Mouse (Mus musculus) c-Kit-positive CD71-negative TER-119-negative erythroid progenitor cells, embryonic 14.5 days (primary cell): ENCODE measurements around the gene Zfp382.
A peak's percentile ranks its signal among the peaks of the same experiment; 100 is the strongest.
"Not testable (repeated sequence)": the region's sequence is repeated elsewhere in the genome, so short reads cannot be mapped to it uniquely, and the experiment has no call there.

Experiments used
- DNase-seq: peaks from one replicate; pipeline ENCODE4 v3.0.0-alpha.2; 2013; ENCODE audit warnings: low read depth

Zfp382 gene

DNA sequence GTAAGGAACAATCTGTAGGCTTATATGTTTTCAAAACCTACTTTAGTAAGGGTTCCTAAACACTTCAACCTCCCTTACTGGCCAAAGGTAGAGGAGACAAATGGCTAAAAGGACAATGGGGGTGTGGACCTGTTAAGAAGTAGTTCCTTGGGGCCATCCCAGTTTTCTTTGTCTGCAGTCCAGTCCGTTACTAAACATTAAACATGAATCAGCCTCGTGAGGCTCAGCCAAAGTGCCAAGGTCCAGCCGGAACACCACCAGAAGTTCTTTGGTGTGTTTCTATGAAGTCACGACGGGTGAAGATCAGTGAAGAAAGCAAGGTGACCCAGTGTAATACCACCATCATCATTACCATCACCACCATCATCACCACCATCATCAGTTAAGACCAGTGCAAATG is 25.3 kb downstream of the Zfp382 start:
- DNase-seq, result no peak

- DNase-seq, result no peak
These were observed 32.3 kb downstream of the Zfp382 start for GRCm38 (mm10) chr7:30154040-30154439.

DNA sequence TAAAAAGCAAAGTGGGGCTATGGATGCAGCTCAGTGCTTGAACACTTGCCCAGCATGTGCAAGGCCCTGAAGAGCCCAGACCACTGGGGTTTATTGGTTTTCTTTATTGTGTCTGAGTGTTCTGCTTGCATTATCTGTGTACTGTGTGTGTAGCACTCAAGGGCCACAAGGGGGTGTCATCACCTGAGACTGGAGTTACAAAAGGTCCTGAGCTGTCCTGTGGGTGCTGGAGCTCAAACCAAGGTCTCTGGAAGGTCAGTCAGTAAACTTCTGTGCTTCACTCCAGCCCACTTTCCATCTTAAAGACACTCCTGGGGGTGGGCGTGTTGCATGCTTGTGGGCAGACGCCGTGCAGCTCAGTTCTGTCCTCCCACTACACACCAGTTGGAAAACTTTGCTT is 33.8 kb downstream of the Zfp382 start:
- DNase-seq, result no peak

DNA sequence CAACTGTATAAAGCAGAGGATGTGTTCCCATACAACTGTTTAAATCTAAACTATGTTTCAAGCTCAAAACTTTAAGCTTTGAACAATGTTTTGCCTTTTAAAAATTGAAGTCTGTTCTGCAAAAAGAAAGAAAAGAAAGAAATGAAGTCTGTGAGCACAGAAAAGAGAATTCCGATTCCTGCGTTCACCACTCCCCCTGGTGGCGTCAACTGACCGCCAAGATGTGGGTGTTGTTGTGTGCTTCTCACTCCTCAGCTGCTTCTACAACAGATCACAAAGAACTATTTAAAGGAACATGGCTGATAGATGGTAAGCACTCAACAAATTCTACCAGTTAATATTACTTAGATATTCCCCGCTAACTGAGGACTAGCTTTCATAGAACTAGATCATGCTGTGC is 41.4 kb downstream of the Zfp382 start:
- DNase-seq, result no peak

- DNase-seq, result no peak
These were observed 43.0 kb downstream of the Zfp382 start for GRCm38 (mm10) chr7:30164745-30165144.

- DNase-seq, result no peak
These were observed 47.3 kb downstream of the Zfp382 start for GRCm38 (mm10) chr7:30168914-30169582.

DNA sequence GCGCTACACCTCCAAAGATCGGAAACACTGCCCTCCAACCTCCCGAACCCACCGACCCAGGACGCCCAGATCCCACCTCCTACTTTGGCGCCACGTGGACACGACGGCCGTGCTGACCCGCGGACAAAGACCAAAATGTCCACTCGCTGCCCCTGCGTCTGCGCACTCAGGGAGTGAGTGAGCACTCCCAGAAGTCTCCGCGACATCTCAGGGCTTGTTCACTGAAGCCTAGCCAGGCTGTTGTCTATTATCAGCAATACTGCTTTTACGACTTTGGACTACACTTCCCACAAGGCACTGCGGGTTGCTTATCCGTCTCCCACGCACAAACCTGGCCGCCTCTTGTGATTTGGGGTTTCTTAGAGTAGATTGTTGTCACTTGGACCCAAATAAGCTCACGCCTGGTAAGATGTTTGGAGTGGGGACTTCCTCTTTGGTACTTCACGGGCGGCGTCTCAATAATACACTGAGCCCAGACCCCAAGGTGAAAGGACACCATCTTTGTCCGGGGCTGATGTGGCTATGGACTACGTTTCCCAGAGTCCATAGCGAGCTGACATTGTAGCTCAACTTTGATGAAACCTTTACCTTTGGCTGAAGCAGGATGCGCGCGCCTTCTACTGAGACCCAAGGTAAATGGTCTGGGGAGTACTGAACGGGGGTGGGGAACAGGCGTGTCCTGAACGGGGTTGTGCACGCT is 48.0 kb downstream of the Zfp382 start, which contains the start of gene Zfp146:
TSS of gene Zfp146 (minus strand) at position 168 of the 700 bp plus-strand sequence.
- DNase-seq, result peak; percentile 87

- no peak for DNase-seq
These were observed 48.7 kb downstream of the Zfp382 start for GRCm38 (mm10) chr7:30170283-30170951.

DNA sequence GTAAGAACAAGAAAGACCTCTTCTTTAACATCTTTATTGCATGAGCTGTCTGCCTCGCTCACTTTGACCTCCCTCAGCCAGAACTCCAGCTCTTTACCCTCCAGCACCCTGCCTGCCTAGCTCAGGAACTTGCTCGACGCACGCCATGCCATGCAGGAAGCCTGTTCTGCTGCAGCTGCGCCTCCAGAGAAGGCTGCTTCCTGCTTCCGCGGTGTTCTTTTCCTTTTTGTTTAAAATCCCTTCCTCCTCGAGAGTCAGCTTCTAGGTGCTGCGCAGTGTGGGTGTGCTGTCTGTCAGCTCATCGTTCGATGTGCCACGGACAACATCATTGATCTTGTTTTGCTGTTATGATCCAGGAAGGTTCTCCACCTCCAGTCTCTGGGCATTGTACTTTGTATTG is 54.7 kb downstream of the Zfp382 start:
- no peak for DNase-seq

DNA sequence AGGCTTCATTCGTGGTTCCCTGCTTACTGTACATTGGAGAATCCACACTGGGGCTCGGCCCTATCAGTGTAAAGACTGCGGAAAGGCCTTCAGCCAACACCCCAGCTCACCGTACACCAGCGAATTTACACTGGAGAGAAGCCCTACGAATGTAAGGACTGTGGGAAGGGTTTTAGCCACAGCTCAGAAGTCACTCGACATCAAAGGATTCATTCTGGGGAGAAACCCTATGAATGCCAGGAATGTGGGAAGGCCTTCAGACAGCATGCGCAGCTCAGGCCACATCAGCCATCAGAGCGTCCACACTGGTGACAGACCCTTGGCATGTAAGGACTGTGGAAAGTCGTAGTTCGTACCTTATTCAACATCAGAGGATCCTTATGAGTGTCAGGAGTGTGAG is 56.5 kb downstream of the Zfp382 start:
- no peak for DNase-seq

DNA sequence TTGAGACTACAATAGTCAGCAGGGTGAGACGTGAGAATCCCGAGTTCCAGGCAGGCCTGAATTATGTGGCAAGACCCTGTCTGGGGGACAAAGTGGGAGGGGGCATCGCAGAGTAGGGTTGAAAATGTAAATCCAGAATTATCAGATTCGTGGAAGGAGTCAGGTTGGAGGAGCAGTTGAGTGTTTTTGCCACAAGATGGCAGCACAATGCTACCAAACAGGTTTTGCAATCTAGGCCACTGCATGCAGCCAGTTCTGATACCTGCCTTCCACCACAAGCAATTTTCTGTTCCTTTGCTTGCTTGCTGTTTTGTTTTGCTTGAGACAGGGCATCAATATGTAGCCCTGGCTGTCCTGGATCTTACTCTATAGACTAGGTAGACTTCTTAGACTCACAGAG is 59.6 kb downstream of the Zfp382 start:
- DNase-seq, result no peak

DNA sequence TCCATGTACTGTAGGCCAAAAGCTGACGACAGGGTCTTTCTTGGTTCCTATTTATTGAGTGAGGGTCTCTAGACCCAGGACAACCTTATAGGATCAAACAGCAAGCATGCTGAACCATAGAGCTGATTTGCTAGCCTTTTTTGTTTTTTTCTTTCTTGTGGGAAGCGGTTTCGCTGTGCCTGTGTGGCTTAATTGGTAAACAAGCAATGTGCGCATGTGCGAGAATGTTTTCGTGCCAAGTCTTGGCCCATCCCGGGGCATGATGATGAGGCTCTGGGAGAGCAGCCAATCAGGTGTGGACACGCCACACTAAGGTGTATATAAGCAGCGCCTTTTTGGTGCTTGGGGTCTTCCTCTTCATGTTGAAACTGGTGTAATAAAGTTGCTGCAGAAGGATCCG is 60.2 kb downstream of the Zfp382 start:
- DNase-seq, result not testable (repeated sequence)

DNA sequence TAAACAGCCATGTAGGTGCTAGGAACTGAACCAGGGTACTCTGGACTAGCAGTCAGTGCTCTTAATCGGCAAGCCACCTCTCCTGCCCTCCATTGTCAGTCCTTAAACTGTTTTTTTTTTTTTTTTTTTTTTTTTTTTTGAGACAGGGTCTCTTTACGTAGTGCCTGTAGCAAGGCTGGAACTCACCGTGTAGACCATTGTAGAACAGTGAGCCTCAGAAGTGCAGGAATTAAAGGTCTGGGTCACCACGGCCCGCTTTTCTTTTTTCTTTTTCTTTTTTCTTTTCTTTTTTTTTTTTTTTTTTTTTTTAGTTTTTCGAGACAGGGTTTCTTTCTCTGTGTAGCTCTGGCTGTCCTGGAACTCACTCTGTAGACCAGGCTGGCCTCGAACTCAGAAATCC is 61.4 kb downstream of the Zfp382 start:
- DNase-seq, result not testable (repeated sequence)

- peak; percentile 95 for DNase-seq
These were observed 62.1 kb downstream of the Zfp382 start, which contains the start of gene Cox7a1 for GRCm38 (mm10) chr7:30183879-30184289. Gene Cox7a1, plus strand, starts transcription at chr7:30184144.
